Mouse (Mus musculus) limb, embryonic 10.5 days (tissue): ENCODE data around the gene Haspin. TPM values are rescaled to one million over a fixed set of nuclear protein-coding genes. Genes with fewer than 3 reads are reported as not detected.
A peak's percentile ranks its signal among the peaks of the same experiment; 100 is the strongest.

Source experiments
- DNase-seq: peaks from one replicate; pipeline ENCODE4 v3.0.0-alpha.2; 2017; ENCODE audit warnings: low spot score
- H3K27ac ChIP-seq: fragments of 300-500 bp; sonication (generic); 2 replicates; pipeline ENCODE4 v1.5.1; 2016; ENCODE audit warnings: mild to moderate bottlenecking
- H3K27me3 ChIP-seq: fragments of 300-500 bp; sonication (generic); 2 replicates; pipeline ENCODE4 v1.6.1; 2016; ENCODE audit warnings: low read depth, mild to moderate bottlenecking; ENCODE audit not compliant: poor library complexity, severe bottlenecking
- H3K36me3 ChIP-seq: fragments of 300-500 bp; sonication (generic); 2 replicates; pipeline ENCODE4 v1.6.1; 2016; ENCODE audit warnings: mild to moderate bottlenecking, moderate library complexity
- H3K4me1 ChIP-seq: fragments of 300-500 bp; sonication (generic); 2 replicates; pipeline ENCODE4 v1.6.1; 2016
- H3K4me3 ChIP-seq: fragments of 300-500 bp; sonication (generic); 2 replicates; pipeline ENCODE4 v1.5.1; 2016; ENCODE audit warnings: mild to moderate bottlenecking, moderate library complexity
- H3K9me3 ChIP-seq: fragments of 300-500 bp; sonication (generic); replicated peaks from 2 replicates; pipeline ENCODE4 v1.6.1; 2016; ENCODE audit warnings: mild to moderate bottlenecking
- WGBS: fragments of 180-500 bp; shearing (Covaris S2); methylation state at CpG from one replicate; pipeline ENCODE4 v1.1.7; 2016; 5-methylcytosine and 5-hydroxymethylcytosine counted together
- polyA plus RNA-seq: library from polyadenylated mRNA; unstranded; fragments of >200 nt; fragmentation: Nextera tagmentation; extraction: Ambion mirVana; gene quantifications from 2 replicates; pipeline ENCODE4 v1.2.1, GENCODE M21; 2016

The Haspin gene
- polyA plus RNA-seq, 1 experiment from 2014 or later = 25.5 TPM

- 68% methylated on average over 5 of the region's 5 CpGs for WGBS
- H3K9me3 ChIP-seq = no peaks in the 10 kb centered on the region
- H3K36me3 ChIP-seq = no peaks in the 10 kb centered on the region
- DNase-seq = no peak
- H3K4me3 ChIP-seq = no peak overlapping the region
- no peak overlapping the region for H3K27ac ChIP-seq
- peaks cover 45% of the 10 kb centered on the region for H3K27me3 ChIP-seq
- H3K4me1 ChIP-seq = peaks cover 12% of the 10 kb centered on the region
Observed at GRCm38 (mm10) chr11:73162284-73162683, 24.2 kb upstream of the Haspin start.

GRCm38 (mm10) chr11:73161616-73162015, 23.5 kb upstream of the Haspin start:
- Histone ChIP-seq H3K4me3 (no peak overlapping the region), H3K27me3 (peaks cover 47% of the 10 kb centered on the region), H3K36me3 (no peaks in the 10 kb centered on the region), H3K27ac (no peak overlapping the region), H3K4me1 (peaks cover 12% of the 10 kb centered on the region), H3K9me3 (no peaks in the 10 kb centered on the region)
- DNase-seq = no peak
- WGBS = 95% methylated on average over 4 of the region's 4 CpGs

GRCm38 (mm10) chr11:73160811-73161200, 22.7 kb upstream of the Haspin start:
- Histone ChIP-seq H3K4me1 (peaks cover 12% of the 10 kb centered on the region), H3K27me3 (peaks cover 47% of the 10 kb centered on the region), H3K9me3 (no peaks in the 10 kb centered on the region), H3K4me3 (peak overlapping the region; percentile 57), H3K27ac (no peak overlapping the region), H3K36me3 (no peaks in the 10 kb centered on the region)
- DNase-seq = no peak
- 27% methylated on average over 6 of the region's 6 CpGs for WGBS

DNA sequence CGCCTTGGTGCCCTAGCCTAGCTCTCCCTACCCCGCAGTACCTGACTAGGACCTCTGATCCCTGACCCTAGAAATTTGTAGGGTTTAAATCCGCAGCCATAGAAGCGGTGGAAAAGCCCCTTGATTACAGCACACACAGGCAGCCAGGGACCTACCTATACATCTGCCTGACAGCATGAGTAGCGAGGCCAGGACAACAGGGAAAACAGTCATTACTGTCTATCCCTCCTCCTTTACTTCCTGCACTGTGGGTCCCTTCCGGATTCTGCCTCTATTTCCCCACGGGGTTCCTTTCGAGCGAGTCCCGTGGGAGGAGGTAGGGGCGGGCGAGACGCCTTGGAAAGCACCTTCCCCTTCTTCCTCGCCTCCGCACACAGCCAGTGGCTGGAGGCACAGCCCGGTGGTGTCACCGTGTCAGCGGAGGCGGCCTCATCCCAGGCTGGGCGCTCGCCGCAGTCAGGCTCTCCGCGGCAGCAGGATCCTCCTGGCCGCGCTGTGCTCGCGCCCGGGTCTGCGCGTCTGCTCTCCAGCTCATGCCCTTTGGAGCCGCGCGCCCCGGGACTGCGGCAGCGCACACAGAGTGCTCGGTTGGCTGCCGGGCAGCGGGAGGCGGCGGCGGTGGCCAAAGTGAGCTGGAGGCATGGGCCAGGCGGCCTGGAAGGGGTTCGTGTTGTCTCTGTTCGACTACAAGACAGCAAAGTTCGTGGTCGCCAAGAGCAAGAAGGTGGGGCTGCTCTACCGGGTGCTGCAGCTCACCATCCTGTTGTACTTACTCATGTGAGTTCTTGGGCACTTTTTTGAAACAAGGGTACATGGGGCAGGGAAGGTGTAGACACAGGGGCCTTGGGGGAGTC, 22.1 kb upstream of the Haspin start, which contains the start of gene P2rx5:
TSS of gene P2rx5 (plus strand) at position 465 of the 854 bp plus-strand sequence.
- Histone ChIP-seq H3K27me3 (peaks cover 47% of the 10 kb centered on the region), H3K36me3 (no peaks in the 10 kb centered on the region), H3K4me1 (peaks cover 12% of the 10 kb centered on the region), H3K9me3 (no peaks in the 10 kb centered on the region), H3K4me3 (peak within 1 kb of the TSS; percentile 57), H3K27ac (peak within 1 kb of the TSS; percentile 34; the same call in 1 of the 2 replicates)
- WGBS = 3% methylated on average over 49 of the region's 49 CpGs
- peak; percentile 68 for DNase-seq

- peaks cover 3% of the 10 kb centered on the region for H3K4me1 ChIP-seq
- WGBS = 80% methylated on average over 6 of the region's 6 CpGs
Observed at GRCm38 (mm10) chr11:73155071-73155470, 17.0 kb upstream of the Haspin start.

DNA sequence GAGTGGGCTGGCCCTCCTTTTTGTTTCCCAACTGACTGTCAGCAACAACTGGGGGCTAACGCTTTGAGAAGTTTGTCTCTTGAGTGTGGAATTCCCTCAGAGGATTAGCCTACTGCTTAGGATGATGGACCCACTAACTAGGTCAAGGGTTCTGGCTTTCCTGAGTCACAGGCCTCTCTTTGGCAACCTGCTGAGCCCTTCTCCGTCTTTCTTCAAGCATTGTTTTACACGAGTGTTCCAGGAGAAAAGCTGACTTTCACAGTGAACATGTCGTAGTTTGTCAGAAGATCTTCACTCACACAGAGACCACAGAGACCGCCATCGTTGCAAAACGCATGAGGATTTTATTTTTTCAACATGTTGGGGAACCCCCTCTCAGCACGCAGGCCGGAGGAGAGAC, 10.1 kb upstream of the Haspin start:
- 86% methylated on average over 9 of the region's 9 CpGs for WGBS
- no peak for DNase-seq
- no peak overlapping the region for H3K27ac ChIP-seq
- no peaks in the 10 kb centered on the region for H3K27me3 ChIP-seq
- no peak overlapping the region for H3K4me3 ChIP-seq
- no peaks in the 10 kb centered on the region for H3K36me3 ChIP-seq
- 0 out of 2 replicates have a peak, but pooled peaks cover 7% of the 10 kb centered on the region for H3K4me1 ChIP-seq
- H3K9me3 ChIP-seq = no peaks in the 10 kb centered on the region

More at GRCm38 (mm10) chr11:73155071-73155470, 17.0 kb upstream of the Haspin start:
- Histone ChIP-seq H3K36me3 (no peaks in the 10 kb centered on the region), H3K27me3 (peaks cover 29% of the 10 kb centered on the region), H3K9me3 (no peaks in the 10 kb centered on the region), H3K27ac (no peak overlapping the region), H3K4me3 (no peak overlapping the region)
- DNase-seq = no peak

- Histone ChIP-seq H3K27me3 (no peaks in the 10 kb centered on the region), H3K27ac (no peak overlapping the region), H3K4me3 (no peak overlapping the region), H3K9me3 (no peaks in the 10 kb centered on the region), H3K4me1 (0 out of 2 replicates have a peak, but pooled peaks cover 7% of the 10 kb centered on the region), H3K36me3 (no peaks in the 10 kb centered on the region)
- WGBS = 58% methylated on average over 7 of the region's 7 CpGs
- no peak for DNase-seq
Observed at GRCm38 (mm10) chr11:73146975-73147365, 8.9 kb upstream of the Haspin start.

DNA sequence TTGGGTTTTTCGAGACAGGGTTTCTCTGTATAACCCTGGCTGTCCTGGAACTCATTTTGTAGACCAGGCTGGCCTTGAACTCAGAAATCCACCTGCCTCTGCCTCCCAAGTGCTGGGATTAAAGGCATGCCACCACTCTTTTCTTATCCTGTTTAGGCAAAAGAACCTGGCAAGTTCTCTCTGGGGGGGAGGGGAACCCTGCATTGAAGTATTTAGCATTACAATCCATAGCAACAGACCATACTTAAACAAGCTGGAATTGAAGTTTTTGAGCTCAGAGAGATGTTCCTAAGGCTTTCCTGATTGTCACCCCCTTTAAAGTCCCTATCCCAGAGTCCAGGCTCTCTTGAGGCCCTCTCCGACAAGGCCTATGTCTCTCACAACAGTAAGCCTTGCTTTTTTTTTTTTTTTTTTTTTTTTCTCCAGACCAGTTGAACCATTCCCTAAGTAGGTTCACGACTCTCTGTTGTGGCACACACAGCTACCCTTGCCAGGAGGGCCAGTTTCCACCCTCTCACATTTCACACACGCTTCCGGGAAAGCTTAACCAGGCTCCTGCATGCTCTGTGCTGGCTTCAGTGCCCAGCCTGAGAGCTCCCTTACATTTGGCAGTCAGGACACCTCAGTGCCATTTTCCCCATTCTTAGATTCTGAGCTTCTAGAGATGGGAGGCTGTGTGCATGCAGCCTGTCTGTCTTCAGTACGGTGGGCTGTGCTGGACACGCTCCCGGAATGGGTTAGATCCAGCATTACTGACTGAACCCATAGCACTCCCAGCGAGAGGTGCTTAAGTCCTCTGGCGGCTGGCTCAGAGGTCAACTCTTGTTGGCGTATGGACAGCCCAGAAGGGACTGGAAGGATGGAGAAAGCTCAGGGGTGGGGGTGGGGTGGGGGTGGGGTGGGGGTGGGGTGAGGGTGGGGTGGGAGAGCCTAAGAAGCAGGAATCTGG, 8.2 kb upstream of the Haspin start:
- DNase-seq = no peak
- no peak overlapping the region for H3K4me3 ChIP-seq
- WGBS = 67% methylated on average over 11 of the region's 11 CpGs
- 0 out of 2 replicates have a peak, but pooled peaks cover 7% of the 10 kb centered on the region for H3K4me1 ChIP-seq
- H3K9me3 ChIP-seq = no peaks in the 10 kb centered on the region
- no peak overlapping the region for H3K27ac ChIP-seq
- H3K36me3 ChIP-seq = no peaks in the 10 kb centered on the region
- H3K27me3 ChIP-seq = no peaks in the 10 kb centered on the region

- WGBS = 82% methylated on average over 1 of the region's 1 CpGs
- Histone ChIP-seq H3K36me3 (no peaks in the 10 kb centered on the region), H3K4me1 (0 out of 2 replicates have a peak, but pooled peaks cover 7% of the 10 kb centered on the region)
Observed at GRCm38 (mm10) chr11:73144261-73144681, 6.2 kb upstream of the Haspin start.

DNA sequence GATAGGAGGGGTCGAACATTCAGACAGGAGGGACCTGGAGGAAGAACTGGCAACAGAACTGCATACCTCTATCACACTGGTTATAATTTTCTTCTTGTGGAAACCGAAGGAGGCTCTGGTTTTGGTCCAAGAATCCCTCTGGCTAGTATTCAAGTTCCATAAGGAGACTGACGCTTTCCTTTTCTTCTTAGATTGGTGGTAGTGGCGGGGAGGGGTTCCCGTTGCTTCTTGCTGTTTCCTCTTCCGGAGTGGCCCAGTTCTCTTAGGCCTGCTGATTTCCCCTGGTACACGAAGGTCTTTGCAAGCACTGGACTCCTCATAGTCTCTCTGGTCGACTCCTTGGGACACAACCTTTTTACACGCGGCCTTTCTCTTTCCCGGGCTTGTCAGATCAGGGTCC, 978 bp downstream of the Haspin start:
- no peaks in the 10 kb centered on the region for H3K9me3 ChIP-seq
- H3K4me3 ChIP-seq = peak overlapping the region; percentile 86
- peak overlapping the region; percentile 91 for H3K27ac ChIP-seq
- H3K36me3 ChIP-seq = peaks cover 45% of the 10 kb centered on the region
- no peaks in the 10 kb centered on the region for H3K27me3 ChIP-seq
- DNase-seq = no peak
- H3K4me1 ChIP-seq = peaks cover 34% of the 10 kb centered on the region
- 50% methylated on average over 11 of the region's 11 CpGs for WGBS

More at GRCm38 (mm10) chr11:73144261-73144681, 6.2 kb upstream of the Haspin start:
- DNase-seq = no peak
- no peaks in the 10 kb centered on the region for H3K27me3 ChIP-seq
- no peak overlapping the region for H3K4me3 ChIP-seq
- H3K27ac ChIP-seq = no peak overlapping the region
- no peaks in the 10 kb centered on the region for H3K9me3 ChIP-seq

DNA sequence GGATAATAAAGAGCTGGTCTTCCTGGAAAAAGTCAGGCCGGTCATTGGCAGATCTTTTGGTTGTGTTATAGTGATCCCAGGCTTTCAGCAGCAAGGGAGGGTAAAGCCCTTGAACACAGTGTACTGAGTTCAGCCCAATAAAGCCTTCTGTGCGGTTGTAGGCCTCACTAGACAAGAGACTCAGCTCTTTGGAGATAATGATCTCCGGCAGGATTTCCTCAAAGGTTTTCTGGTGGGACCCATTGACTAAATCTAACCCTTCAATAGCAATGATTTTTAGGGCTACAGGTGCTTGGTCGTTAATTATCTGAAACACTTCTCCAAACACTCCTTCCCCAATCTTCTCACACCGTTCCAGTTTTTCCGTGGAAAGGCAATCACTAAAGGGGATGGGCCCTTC, 1.5 kb downstream of the Haspin start:
- Histone ChIP-seq H3K4me1 (peaks cover 34% of the 10 kb centered on the region), H3K4me3 (peak overlapping the region; percentile 86), H3K27me3 (no peaks in the 10 kb centered on the region), H3K9me3 (no peaks in the 10 kb centered on the region), H3K27ac (no peak overlapping the region), H3K36me3 (peaks cover 49% of the 10 kb centered on the region)
- DNase-seq = no peak
- 85% methylated on average over 6 of the region's 6 CpGs for WGBS

GRCm38 (mm10) chr11:73134222-73134621, 3.9 kb downstream of the Haspin start:
- Histone ChIP-seq H3K4me1 (peaks cover 34% of the 10 kb centered on the region), H3K9me3 (no peaks in the 10 kb centered on the region), H3K27ac (no peak overlapping the region), H3K27me3 (no peaks in the 10 kb centered on the region), H3K36me3 (peaks cover 71% of the 10 kb centered on the region), H3K4me3 (peak overlapping the region; percentile 10; the same call in 1 of the 2 replicates)
- DNase-seq = no peak
- WGBS = 89% methylated on average over 5 of the region's 5 CpGs
